Mouse (Mus musculus) heart, postnatal 10 days (tissue): ENCODE measurements around the gene Prph. TPM values are rescaled to one million over a fixed set of nuclear protein-coding genes. Genes with fewer than 3 reads are reported as not detected.
A peak's percentile ranks its signal among the peaks of the same experiment; 100 is the strongest.

Experiments used
- DNase-seq, 2 experiments: peaks; one replicate each; pipeline ENCODE4 v3.0.0; 2021
- intact Hi-C: fragments of 180-260 bp; cut with DNase I; formaldehyde crosslinking; loops from one replicate; pipeline ENCODE4 v1.15.1; 2025
- total RNA-seq, 2 experiments: library from RNA; stranded (reverse); gene quantifications; 2 replicates each; pipeline ENCODE4 v1.2.3; 2021

Prph gene
- under 1 TPM; 0.27 to 0.53 TPM for total RNA-seq

DNA sequence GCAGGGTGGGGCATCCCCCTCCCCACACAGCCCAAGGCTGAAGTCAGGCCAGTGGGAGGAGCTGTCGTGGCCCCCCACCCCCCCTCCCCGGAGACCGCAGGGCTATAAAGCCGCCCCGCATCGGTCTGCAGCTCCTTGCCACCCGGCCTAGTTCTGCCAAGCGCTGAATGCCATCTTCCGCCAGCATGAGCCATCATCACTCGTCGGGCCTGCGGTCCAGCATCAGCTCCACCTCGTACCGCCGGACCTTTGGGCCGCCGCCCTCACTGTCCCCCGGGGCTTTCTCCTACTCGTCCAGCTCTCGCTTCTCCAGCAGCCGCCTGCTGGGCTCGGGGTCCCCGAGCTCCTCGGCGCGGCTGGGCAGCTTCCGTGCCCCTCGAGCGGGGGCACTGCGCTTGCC lies at the start of gene Prph:
TSS of gene Prph (plus strand) at position 135 of the 400 bp plus-strand sequence.
- no peak for DNase-seq
- intact Hi-C loops = loop anchor here (5.0 kb wide), 1 partner anchor 33 kb away; no protein-coding TSS in a partner anchor

DNA sequence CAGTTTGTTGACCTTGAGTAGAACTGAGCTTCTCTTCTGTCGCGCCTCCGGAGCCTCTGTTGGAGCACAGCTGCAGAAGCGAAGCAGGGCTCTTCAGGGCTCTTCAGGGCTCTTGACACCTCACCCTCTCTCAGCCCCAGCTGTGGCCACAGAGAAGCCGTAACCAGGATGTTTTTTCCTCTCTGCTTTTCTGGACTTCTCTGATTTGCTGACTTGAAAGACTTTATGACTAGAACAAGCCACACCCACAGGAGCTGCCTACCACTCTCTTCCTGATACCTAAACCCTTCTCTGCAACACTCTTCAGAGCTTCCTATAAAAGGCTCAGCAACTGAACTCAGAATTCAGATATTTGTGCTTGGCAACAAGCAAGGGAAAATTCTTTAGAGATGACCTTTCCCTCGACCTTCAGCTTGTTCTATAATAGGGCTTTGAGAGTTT lies 46.2 kb upstream of the Prph start:
- intact Hi-C loops = no loop called here
- no peak for DNase-seq

GRCm38 (mm10) chr15:99010896-99011295 lies 44.1 kb upstream of the Prph start:
- DNase-seq = peak; percentile 45 to 49
- intact Hi-C loops = no loop called here

GRCm38 (mm10) chr15:99011946-99012345 lies 43.0 kb upstream of the Prph start:
- intact Hi-C loops = no loop called here
- DNase-seq = no peak

DNA sequence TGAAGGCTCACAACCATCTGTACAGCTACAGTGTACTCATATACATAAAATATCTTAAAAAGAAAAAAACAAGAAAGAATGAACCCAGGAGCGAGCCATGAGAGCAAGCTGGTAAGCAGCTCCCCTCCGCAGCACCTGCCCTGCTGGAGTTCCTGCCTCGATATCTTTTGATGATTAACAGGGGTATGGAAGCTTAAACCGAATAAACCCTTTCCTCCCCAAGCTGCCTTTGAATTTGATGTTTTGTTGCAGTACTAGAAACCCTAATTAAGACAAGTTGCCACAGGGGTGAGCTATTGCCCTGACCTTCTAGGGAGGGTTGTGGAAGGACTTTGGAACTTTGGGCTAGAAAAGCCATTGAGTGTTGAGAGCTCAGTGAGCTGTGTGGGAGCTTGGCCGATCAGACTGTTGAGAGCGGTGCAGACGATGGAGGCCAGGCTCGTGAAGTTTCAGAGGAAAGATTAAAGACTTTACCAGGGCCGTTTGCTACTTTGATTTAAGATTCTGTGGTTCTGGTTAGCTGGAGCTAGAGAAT lies 40.4 kb upstream of the Prph start:
- DNase-seq = no peak
- intact Hi-C loops = no loop called here

- intact Hi-C loops = no loop called here
- no peak for DNase-seq
Measured at GRCm38 (mm10) chr15:99017355-99017761, 37.6 kb upstream of the Prph start.

- DNase-seq = no peak
- intact Hi-C loops = no loop called here
Measured at GRCm38 (mm10) chr15:99017986-99018385, 37.0 kb upstream of the Prph start.

- intact Hi-C loops = no loop called here
- no peak for DNase-seq
Measured at GRCm38 (mm10) chr15:99018630-99019029, 36.3 kb upstream of the Prph start.

- intact Hi-C loops = no loop called here
Measured at GRCm38 (mm10) chr15:99019436-99019835, 35.5 kb upstream of the Prph start.

DNA sequence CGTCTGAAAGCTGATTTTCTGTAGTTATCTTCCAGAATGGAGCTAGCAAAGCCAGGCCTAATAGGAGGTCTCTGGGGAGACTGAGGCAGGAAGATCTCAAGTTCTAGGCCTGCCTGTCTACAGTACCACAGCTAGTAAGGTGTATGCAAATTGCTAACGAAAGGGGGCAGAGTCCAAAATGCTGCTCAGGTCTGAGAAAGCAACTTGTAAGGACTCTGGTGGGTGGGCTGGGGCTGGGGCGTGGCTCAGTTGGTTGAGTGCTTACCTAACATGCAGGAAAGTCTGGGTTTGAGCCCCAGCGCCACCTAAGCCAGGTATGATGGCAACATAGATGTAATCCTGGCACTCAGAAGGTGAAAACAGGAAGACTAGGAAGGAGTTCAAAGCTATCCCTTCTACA lies 34.8 kb upstream of the Prph start:
- intact Hi-C loops = loop anchor here (5.0 kb wide), 1 partner anchor 37 kb away; the partner anchor contains the start of gene Prph
- no peak for DNase-seq

More at GRCm38 (mm10) chr15:99019436-99019835, 35.5 kb upstream of the Prph start:
- DNase-seq = no peak

- intact Hi-C loops = loop anchor here (5.0 kb wide), 1 partner anchor 36 kb away; the partner anchor contains the start of gene Prph
Measured at GRCm38 (mm10) chr15:99021255-99021654, 33.7 kb upstream of the Prph start.

DNA sequence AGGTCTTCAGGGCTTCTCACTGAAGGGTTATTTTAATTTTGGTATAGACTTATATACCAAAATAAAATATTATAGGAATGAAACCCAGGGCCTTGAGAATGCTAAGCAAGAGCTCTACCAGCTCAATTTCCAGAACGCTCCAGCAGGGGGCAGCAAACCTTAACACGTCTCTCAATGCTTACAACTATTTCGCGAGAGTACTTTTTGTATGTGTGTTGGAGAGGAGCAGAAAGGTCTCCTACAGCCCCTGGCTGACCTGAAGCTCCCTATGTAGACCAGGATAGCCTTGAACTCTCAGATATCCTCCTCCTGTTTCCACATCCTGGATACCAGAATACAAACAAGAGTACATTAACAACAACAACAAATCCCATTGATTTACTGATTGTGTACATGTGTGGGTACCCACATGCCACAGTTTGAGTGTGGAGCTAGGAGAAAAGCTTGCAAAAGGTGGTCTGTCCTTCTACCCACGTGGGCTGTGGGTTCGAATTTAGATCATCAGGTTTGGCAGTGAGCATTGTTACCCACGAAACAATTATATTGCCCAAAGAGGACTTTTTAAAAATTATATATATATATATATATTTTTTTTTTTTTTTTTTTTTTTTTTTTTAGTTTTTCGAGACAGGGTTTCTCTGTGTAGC lies 30.2 kb upstream of the Prph start:
- intact Hi-C loops = loop anchor here (5.0 kb wide), 1 partner anchor 33 kb away; the partner anchor contains the start of gene Prph
- DNase-seq = peak; percentile 80 to 90

More at GRCm38 (mm10) chr15:99021255-99021654, 33.7 kb upstream of the Prph start:
- no peak for DNase-seq

DNA sequence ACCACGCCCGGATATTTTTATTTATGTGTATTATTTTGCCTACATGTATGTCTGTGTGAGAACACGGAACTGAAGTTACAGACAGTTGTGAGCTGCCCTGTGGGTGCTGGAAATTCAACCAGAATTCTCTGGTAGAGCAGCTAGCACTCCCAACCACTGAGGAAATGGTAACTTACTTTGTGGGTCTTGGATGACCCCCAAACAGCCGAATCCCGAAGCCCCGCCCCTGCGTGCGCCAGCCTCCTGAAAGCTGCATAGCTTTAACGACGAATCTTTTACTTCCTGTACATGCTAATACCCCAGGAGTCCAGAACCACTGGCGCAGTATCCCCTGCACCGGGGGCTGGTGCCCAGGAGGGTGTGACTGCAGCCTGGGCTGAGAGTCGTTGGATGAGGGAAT lies 29.6 kb upstream of the Prph start:
- DNase-seq = no peak
- intact Hi-C loops = no loop called here

DNA sequence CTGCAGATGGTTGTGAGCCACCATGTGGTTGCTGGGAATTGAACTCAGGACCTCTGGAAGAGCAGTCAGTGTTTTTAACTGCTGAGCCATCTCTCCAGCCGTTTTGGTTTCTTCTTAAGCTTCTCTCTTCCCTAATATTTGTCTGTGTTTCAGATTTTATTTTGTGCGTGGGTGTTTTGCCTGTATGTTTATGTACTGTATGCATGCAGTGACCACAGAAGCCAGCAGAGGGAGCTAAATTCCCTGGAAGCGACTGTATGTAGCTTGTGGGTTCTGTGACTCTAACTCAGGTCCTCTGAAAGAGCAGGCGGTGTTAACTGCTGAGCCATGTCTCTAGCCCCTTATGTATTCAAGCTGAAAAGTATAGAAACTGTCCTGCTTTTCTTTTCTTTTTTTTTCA lies 28.7 kb upstream of the Prph start:
- DNase-seq = peak in 1 of 2 experiments; percentile 52
- intact Hi-C loops = no loop called here

- intact Hi-C loops = no loop called here
- no peak for DNase-seq
Measured at GRCm38 (mm10) chr15:99027116-99027515, 27.9 kb upstream of the Prph start.

DNA sequence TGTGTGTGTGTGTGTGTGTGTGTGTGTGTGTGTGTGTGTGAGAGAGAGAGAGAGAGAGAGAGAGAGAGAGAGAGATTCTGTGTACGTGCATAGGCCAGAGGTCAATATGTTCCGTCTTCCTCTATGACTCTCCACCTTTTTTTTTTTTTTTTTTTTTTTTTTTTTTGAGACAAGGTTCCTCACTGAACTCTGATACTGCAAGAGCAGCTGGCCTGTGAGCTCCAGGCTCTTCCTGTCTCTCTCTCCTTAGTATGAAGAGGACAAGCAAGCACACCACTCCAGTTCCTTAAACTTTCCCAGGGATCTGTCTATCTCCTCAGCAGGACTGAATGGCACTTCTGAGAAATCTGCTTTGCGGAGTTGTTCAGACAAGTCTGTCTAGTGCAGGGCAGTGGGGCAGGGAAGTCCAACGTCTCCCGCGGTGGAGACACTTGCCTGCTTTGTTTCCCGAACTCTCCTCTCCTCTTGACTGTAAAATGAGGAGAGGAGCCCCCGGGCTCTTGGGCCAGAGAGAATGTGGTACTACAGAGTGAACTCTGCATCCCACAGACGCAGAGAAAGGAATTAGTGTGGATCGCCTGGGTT lies 26.0 kb upstream of the Prph start:
- intact Hi-C loops = no loop called here
- DNase-seq = no peak

DNA sequence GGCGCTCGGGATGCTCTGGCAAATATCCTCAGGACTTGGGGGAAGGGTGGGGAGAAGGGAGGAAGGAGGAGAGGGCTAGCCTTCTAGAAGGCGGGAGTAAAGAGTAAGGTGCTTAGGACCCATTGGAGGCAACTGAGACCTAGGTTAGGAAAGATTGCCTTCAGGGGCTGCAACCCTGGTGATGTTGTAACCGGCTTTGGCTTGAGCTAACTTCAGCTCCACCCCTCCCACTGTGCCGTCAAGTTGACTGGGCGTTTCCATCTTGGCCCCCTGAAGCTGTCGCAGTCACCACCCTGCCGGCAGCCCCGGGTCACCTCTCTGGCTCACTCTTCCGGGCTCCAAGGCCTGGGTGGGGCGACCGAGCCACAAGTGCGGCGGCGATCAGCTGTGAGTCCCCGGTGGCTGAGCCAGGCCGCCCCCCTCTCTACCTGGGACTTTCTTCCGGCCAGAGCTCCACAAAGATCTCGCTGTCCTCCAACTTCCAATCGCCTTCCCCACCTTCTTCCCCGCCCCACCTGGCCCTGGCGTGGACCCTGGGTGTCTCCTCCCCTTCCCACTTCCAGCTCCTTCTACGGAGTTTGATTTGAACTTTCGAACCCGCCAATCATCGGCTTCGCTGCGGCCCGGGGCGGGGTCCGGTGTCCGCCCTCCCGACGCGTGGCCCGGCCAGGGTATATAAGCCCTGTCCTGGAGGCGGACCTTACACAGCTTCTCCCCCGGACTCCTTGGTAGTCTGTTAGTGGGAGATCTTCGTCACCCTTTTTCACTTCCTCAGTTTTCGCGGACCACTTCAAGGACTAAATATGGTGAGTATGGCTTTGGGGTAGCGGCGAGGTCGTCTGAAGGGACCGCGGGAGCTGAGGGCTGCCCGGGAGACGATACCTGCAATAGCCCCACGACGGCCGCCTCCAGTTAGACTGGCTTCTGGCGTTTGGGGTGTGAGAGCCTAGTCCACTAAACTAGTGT lies 25.1 kb upstream of the Prph start, which contains the start of gene Tuba1c:
TSS of gene Tuba1c (plus strand) at position 273 of the 966 bp plus-strand sequence.
- intact Hi-C loops = no loop called here
- peak; percentile 96 for DNase-seq

GRCm38 (mm10) chr15:99030585-99031387 lies 24.2 kb upstream of the Prph start:
- DNase-seq = peak in 1 of 2 experiments; percentile 65
- intact Hi-C loops = no loop called here

- no peak for DNase-seq
- intact Hi-C loops = no loop called here
Measured at GRCm38 (mm10) chr15:99031388-99031675, 23.6 kb upstream of the Prph start.
